Mouse (Mus musculus): ENCODE results near the gene Anks1. TPM values are rescaled to one million over a fixed set of nuclear protein-coding genes. Genes with fewer than 3 reads are reported as not detected.

The Anks1 gene
- total RNA-seq, 1 experiment from 2014 or later = 34.0 TPM

- no peak for DNase-seq
Measured at GRCm38 (mm10) chr17:28097308-28097707, 188.2 kb downstream of the Anks1 start.

DNA sequence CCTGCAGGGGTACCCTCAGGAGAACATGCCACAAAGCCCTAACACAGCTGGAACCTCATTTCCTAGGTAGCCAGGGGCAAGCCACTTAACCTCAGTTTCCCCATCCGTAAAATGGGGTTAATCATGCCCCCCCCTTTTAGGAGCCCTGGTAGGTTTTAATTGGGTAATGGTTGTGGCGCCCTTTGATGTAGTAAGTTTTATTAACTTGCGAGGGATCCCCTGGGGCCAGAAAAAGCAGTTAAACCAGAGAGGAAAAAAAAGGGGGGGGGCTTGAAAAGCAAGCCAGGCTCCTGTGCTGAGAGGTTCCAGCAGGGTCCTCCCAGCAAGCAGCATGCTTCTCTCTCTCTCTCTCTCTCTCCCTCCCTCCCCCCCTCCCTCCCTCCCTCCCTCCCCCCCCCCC lies 190.0 kb downstream of the Anks1 start:
- DNase-seq = no peak

DNA sequence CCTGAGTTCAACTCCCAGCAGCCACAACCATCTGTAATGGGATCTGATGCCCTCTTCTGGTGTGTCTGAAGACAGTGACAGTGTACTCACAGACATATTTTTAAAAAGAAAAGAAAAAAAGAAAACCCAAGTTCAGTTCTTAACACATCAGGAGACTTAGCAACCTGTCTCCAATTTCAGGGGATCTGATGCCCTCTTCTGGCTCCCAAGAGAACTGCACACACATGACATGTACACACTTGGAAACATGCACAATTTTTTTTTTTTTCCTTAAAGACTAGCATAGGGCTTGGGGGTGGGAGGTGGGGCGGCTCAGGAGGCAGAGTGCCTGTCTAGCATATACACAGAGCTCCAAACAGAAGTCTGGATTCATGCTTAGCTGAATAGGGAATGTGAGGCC lies 191.6 kb downstream of the Anks1 start:
- DNase-seq = no peak

DNA sequence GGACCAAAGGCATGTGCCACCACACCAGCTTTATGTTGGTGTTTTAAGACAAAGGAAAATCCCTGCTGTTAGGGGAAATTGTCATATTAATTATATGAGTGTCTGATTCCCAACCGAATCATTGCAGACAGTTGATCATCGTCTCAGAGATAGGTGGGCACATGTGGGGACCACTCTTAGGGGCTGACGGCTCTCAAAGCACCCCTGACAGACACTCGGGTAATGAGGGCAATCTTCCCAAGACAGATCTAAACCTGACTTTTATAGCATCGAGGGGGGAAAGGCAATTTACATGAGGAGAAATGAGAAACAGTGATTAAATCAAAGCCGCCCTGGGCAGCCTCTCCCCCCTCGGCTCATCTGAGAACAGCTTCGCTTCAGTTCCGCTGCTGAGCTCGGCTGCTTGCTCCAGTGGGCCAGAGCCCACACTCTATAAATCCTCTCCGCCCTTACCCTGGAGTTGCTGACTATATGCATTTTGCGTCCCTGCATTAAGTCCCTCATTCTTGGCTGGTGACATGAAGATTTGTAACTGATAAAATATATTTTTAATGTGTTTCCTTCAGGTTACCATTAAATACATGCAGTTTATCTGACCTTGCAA lies 192.3 kb downstream of the Anks1 start:
- DNase-seq = no peak

GRCm38 (mm10) chr17:28101902-28102319 lies 192.8 kb downstream of the Anks1 start:
- DNase-seq = no peak

DNA sequence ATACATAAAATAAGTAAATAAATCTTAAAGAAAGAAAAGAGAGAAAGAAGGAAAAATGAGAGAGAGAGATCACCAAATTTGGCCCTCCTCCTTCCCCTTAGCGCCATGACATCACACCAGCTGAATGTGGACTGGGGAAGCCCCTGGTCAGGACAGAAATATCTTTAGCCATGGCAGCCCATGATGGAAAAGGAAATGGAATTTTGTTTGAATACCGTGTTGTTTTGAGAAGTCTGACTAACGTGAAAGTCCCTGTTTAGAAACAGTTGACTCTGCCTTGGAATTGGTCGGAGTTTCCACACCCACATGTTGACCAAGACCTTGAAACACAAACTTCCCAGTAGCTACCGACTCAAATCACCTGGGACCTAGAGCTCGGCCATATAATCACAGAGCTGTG lies 195.3 kb downstream of the Anks1 start:
- DNase-seq = no peak

GRCm38 (mm10) chr17:28106352-28106751 lies 197.2 kb downstream of the Anks1 start:
- no peak for DNase-seq

GRCm38 (mm10) chr17:28107275-28107674 lies 198.2 kb downstream of the Anks1 start:
- no peak for DNase-seq

DNA sequence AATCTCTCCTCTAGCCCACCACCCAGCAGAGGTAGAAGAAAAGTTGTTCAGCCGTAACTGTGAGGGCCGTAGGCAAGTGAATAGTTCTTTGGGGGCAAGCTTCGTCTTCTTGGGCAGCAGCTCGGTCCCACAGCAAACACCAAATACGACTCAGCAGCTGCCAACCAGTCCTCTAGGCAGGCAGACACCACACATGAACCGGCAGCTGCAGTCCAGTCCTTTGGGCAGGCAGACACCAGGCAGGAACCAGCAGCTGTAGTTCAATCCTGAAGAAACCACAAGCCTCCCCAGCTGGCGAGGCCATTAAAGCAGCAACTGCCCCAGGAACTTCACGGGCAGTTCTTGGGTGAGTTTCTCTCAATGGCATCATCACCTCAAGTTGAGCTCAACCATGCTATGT lies 203.2 kb downstream of the Anks1 start:
- DNase-seq = no peak

Other genes starting within 250 kb of the Anks1 start
- not detected in 2 replicates for gene Spdef, start 180.4 kb upstream of the Anks1 start, total RNA-seq (2021)
- 170 and 180 TPM in 2 replicates for gene D17Wsu92e, start 88.7 kb upstream of the Anks1 start, total RNA-seq (2021)
- 86.4 and 87.9 TPM in 2 replicates for gene Snrpc, start 71.2 kb upstream of the Anks1 start, total RNA-seq (2021)
- gene Uhrf1bp1, start 52.9 kb upstream of the Anks1 start, total RNA-seq (2021) = 31.7 and 32.3 TPM in 2 replicates
- 24.4 and 34.9 TPM in 2 replicates for gene Taf11, start 538 bp downstream of the Anks1 start, total RNA-seq (2021)
- not detected in 2 replicates for gene Tcp11, start 171.3 kb downstream of the Anks1 start, total RNA-seq (2021)
- gene Scube3, start 232.8 kb downstream of the Anks1 start, total RNA-seq (2021) = 23.1 and 28.0 TPM in 2 replicates

Measured in adrenal gland, postnatal 25 days (tissue).